Comparison of ENCODE assay signal across 26 mouse cellular contexts in the genomic region with DNA sequence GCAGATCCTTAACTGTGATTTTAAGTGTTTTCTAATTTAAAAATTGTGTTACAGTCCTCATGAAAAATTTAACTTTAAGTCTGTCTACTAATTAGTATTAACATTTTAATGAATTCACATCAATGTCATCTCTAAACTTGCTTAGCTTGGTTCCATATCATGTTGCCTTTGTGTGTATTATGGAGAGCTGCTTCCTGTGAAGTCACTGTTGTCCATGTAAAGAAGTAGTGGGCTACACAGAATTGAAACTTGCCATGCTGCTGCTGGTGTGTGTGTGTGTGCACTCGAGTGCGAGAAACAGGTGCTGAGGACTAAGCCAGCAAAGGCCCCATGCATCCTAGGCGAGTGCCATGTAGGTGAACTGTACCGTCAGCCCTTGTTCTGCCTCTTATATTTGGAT. TPM values are rescaled to one million over a fixed set of nuclear protein-coding genes. Genes with fewer than 3 reads are reported as not detected.
"Had no signal": no experiment of that assay in that cellular context is flagged by ENCODE, and none has a peak within 500 bp of the region (broad histone marks: within the 10 kb centered on the region; RNA-seq: fewer than 3 reads in every experiment).

No protein-coding gene starts in this region.

- H3K9me3 ChIP-seq: heart, embryonic 10.5 days; heart, embryonic 13.5 days; heart, embryonic 15.5 days; hindbrain, embryonic 13.5 days; hindbrain, embryonic 15.5 days; limb, embryonic 10.5 days; limb, embryonic 12.5 days; liver, embryonic 13.5 days; liver, embryonic 15.5 days had no signal

- H3K4me1 ChIP-seq: heart, embryonic 10.5 days; heart, embryonic 13.5 days; heart, embryonic 15.5 days; hindbrain, embryonic 13.5 days; hindbrain, embryonic 15.5 days; limb, embryonic 10.5 days; limb, embryonic 12.5 days; liver, embryonic 13.5 days; liver, embryonic 15.5 days had no signal

- H3K9ac ChIP-seq: heart, embryonic 13.5 days; heart, embryonic 15.5 days; hindbrain, embryonic 13.5 days; hindbrain, embryonic 15.5 days; limb, embryonic 12.5 days; liver, embryonic 13.5 days; liver, embryonic 15.5 days had no signal

- H3K4me2 ChIP-seq: heart, embryonic 13.5 days; heart, embryonic 15.5 days; hindbrain, embryonic 13.5 days; hindbrain, embryonic 15.5 days; limb, embryonic 12.5 days; liver, embryonic 11.5 days; liver, embryonic 13.5 days; liver, embryonic 15.5 days had no signal

- ATAC-seq: hindbrain, postnatal 0 days; intestine, postnatal 0 days had no signal

- DNase-seq: gastrocnemius, postnatal 14 days; gastrocnemius, postnatal 36 days; heart, adult 18-20 months; heart, postnatal 14 days; heart, postnatal 36 days; kidney, adult 18-20 months; kidney, adult 8-10 months; kidney, postnatal 10 days; kidney, postnatal 25 days; kidney, postnatal 4 days; liver; liver, embryonic 13.5 days had no signal

- H3K27ac ChIP-seq: heart, embryonic 10.5 days; heart, embryonic 13.5 days; heart, embryonic 15.5 days; hindbrain, embryonic 13.5 days; hindbrain, embryonic 15.5 days; hindbrain, postnatal 0 days; left cerebral cortex, adult 2 months; limb, embryonic 10.5 days; limb, embryonic 12.5 days; liver, embryonic 13.5 days; liver, embryonic 15.5 days had no signal

- H3K27me3 ChIP-seq: heart, embryonic 13.5 days; heart, embryonic 15.5 days; hindbrain, embryonic 13.5 days; hindbrain, embryonic 15.5 days; limb, embryonic 12.5 days; liver, embryonic 13.5 days; liver, embryonic 15.5 days had no signal

- H3K4me3 ChIP-seq: heart, embryonic 10.5 days; heart, embryonic 13.5 days; heart, embryonic 15.5 days; hindbrain, embryonic 13.5 days; hindbrain, embryonic 15.5 days; left cerebral cortex, adult 2 months; limb, embryonic 10.5 days; limb, embryonic 12.5 days; liver, embryonic 13.5 days; liver, embryonic 15.5 days had no signal

RNA-seq across cellular contexts. Expression of a gene that starts 54.6 kb away (rescaled TPM):
- total RNA-seq: hematopoietic stem cell, adult 5-6 weeks had no signal
- polyA plus RNA-seq: intestine, embryonic 14.5 days; liver, embryonic 13.5 days had no signal
